Mouse (Mus musculus) midbrain, embryonic 16.5 days (tissue): Measurements from ENCODE around the gene Dhtkd1. TPM values are rescaled to one million over a fixed set of nuclear protein-coding genes. Genes with fewer than 3 reads are reported as not detected.

Source experiments
- ATAC-seq: fragments of 200-750 bp; cut with Nextera tagmentation; 2 replicates; pipeline ENCODE4 v1.8.0; 2017; ENCODE audit warnings: moderate TSS enrichment
- H3K27ac ChIP-seq: fragments of 300-500 bp; sonication (generic); 2 replicates; pipeline ENCODE4 v1.5.1; 2014; ENCODE audit warnings: mild to moderate bottlenecking, low read length, mixed read lengths
- H3K27me3 ChIP-seq: fragments of 300-500 bp; sonication (generic); 2 replicates; pipeline ENCODE4 v1.6.1; 2014; ENCODE audit warnings: low read depth, low read length, mixed read lengths; ENCODE audit not compliant: control insufficient read depth, insufficient read depth
- H3K36me3 ChIP-seq: fragments of 300-500 bp; sonication (generic); 2 replicates; pipeline ENCODE4 v1.6.1; 2014; ENCODE audit warnings: mild to moderate bottlenecking, low read length, moderate library complexity, mixed read lengths; ENCODE audit not compliant: control insufficient read depth, insufficient read depth
- H3K4me1 ChIP-seq: fragments of 300-500 bp; sonication (generic); 2 replicates; pipeline ENCODE4 v1.6.1; 2014; ENCODE audit warnings: mild to moderate bottlenecking, low read length, mixed read lengths; ENCODE audit not compliant: control insufficient read depth, insufficient read depth
- H3K4me2 ChIP-seq: fragments of 300-500 bp; sonication (generic); 2 replicates; pipeline ENCODE4 v1.6.1; 2014; ENCODE audit warnings: mild to moderate bottlenecking, low read length, mixed read lengths
- H3K4me3 ChIP-seq: fragments of 300-500 bp; sonication (generic); 2 replicates; pipeline ENCODE4 v1.5.1; 2014; ENCODE audit warnings: low read depth, mild to moderate bottlenecking, low read length, moderate library complexity, mixed read lengths
- H3K9ac ChIP-seq: fragments of 300-500 bp; sonication (generic); 2 replicates; pipeline ENCODE4 v1.6.1; 2014; ENCODE audit warnings: low read depth, low read length, mixed read lengths
- H3K9me3 ChIP-seq: fragments of 300-500 bp; sonication (generic); replicated peaks from 2 replicates; pipeline ENCODE4 v1.6.1; 2014; ENCODE audit warnings: mild to moderate bottlenecking, low read length, mixed read lengths; ENCODE audit not compliant: control insufficient read depth, poor library complexity, severe bottlenecking
- WGBS: fragments of 180-500 bp; shearing (Covaris S2); extraction: QIAGEN DNeasy Blood & Tissue Kit; methylation state at CpG from one replicate; pipeline ENCODE4 v1.1.7; 2014; 5-methylcytosine and 5-hydroxymethylcytosine counted together
- polyA plus RNA-seq: library from polyadenylated mRNA; unstranded; fragments of >200 nt; fragmentation: Nextera tagmentation; extraction: Ambion mirVana; gene quantifications from 2 replicates; pipeline ENCODE4 v1.2.1, GENCODE M21; 2015

The Dhtkd1 gene
- polyA plus RNA-seq, 1 experiment from 2014 or later = 9.3 TPM

DNA sequence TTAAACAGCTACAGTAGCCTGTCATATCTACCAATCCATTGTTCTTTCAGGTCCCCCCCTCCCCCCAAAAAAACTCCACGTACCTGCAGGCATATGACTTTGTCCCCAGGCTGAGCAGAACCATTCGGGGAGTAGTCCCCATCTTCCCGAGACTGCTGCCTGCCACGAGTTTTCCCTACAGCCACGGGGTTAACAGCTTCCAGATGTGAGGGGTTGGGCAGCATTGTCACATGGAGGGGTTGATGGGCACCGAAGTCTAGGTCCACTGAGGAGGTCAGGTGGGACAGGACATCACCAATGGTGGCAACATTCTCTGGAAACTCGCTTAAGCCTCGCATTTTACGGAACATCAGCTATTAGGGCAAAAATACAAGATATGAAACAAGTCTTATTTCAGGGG lies 18.8 kb downstream of the Dhtkd1 start:
- Histone ChIP-seq H3K4me1 (no peaks in the 10 kb centered on the region), H3K4me2 (no peak overlapping the region), H3K27ac (no peak overlapping the region), H3K4me3 (no peak overlapping the region), H3K9ac (no peak overlapping the region), H3K27me3 (no peaks in the 10 kb centered on the region), H3K36me3 (peaks cover 28% of the 10 kb centered on the region), H3K9me3 (no peaks in the 10 kb centered on the region)
- no peak for ATAC-seq
- WGBS = 87% methylated on average over 9 of the region's 9 CpGs

DNA sequence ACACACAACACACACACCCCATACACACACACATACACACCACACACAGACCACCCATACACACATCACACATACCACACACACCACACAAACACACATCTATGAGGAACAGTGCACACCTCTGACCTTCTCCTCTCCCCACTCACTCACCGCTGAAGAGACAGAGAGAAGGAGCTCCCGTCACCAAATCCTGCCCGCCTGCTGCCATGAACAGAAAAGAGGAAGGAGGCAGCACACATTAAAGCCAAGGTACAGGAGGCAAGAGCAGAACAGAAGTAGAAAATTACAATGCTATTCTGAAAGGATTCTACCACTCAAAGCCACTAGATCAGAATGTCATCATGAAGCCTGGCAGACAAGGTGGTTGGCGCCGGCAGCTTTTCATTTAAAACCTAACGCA lies 19.8 kb downstream of the Dhtkd1 start:
- Histone ChIP-seq H3K4me1 (no peaks in the 10 kb centered on the region), H3K27ac (no peak overlapping the region), H3K9me3 (no peaks in the 10 kb centered on the region), H3K9ac (no peak overlapping the region), H3K4me3 (no peak overlapping the region), H3K4me2 (no peak overlapping the region), H3K36me3 (peaks cover 29% of the 10 kb centered on the region), H3K27me3 (no peaks in the 10 kb centered on the region)
- ATAC-seq = no peak
- 90% methylated on average over 6 of the region's 6 CpGs for WGBS

DNA sequence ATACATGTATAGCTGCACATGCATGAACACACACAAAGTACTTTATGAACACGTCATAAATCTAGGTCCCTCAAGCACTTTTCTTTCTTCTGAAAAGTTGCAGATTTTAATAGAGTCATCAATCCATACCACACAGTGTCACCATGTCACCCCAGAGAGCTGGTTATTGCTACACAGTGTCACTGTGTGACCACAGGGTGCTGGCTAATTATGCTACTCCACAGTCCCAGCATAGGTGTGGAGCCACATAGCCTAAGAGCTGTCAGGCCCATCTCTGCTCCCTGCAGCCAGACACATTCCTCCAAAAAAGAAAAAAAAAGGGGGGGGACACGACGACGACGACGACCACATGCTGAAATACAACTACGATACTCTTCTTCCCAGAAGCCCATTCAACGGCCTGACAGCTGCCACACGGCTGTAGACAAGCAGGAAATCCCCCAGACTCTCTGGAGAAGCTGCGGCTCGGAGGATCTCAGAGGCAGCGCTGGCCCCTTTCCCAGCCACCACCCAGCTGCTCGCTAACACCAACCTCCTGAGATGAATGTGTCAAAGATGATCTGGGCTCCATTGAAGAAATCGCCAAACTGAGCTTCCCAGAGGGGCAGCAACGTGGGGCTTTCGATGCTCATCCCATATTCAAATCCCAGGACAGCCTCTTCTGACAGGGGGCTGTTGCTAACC lies 31.2 kb downstream of the Dhtkd1 start:
- Histone ChIP-seq H3K4me3 (no peak overlapping the region), H3K27me3 (no peaks in the 10 kb centered on the region), H3K4me1 (no peaks in the 10 kb centered on the region), H3K9ac (no peak overlapping the region), H3K36me3 (peaks cover 3% of the 10 kb centered on the region), H3K27ac (no peak overlapping the region), H3K9me3 (no peaks in the 10 kb centered on the region), H3K4me2 (no peak overlapping the region)
- ATAC-seq = no peak
- WGBS = 43% methylated on average over 16 of the region's 16 CpGs

DNA sequence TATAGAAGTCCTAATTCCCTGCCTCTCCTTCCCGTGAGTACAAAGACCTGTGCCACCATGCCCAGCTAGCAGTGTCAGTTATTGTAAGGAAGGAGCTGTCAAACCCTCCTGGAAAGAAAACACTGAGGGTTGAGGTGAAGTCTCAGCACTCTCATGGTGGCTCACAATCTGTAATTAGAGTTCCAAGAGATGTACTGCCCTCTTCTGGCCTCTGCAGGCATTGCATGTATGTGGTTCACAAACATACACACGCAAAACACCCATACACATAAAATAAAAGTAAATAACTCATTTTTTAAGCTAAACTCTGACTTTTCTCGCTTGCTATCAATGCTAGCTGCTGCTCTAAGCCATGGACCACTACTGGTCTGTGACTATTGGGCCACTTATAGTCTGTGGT lies 36.0 kb downstream of the Dhtkd1 start:
- 52% methylated on average over 3 of the region's 3 CpGs for WGBS
- Histone ChIP-seq H3K4me1 (no peaks in the 10 kb centered on the region), H3K27ac (no peak overlapping the region), H3K4me2 (no peak overlapping the region), H3K27me3 (no peaks in the 10 kb centered on the region), H3K4me3 (no peak overlapping the region), H3K9me3 (no peaks in the 10 kb centered on the region), H3K36me3 (peaks cover 7% of the 10 kb centered on the region), H3K9ac (no peak overlapping the region)
- ATAC-seq = no peak

DNA sequence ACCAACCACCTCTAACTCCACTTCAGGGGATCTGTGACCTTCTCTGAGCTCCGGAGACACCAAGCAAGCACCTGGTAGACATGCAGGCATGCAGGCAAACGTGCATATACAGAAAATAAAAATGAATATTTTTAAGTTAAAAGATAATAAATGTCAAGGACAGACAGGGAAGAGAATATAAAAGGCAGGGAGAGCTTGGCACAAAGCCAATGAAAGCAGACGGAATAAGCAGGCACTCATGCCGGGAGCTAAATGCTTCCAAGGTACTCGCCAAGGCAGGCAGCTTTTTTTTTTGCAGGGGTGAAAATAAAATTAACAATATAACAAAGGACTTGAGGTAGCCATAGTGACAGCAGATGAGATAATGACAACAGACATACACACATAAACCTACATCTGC lies 36.5 kb downstream of the Dhtkd1 start:
- no peak for ATAC-seq
- no peak overlapping the region for H3K4me3 ChIP-seq
- no peaks in the 10 kb centered on the region for H3K27me3 ChIP-seq
- no peak overlapping the region for H3K27ac ChIP-seq
- H3K36me3 ChIP-seq = peaks cover 7% of the 10 kb centered on the region
- 43% methylated on average over 5 of the region's 5 CpGs for WGBS
- H3K4me1 ChIP-seq = no peaks in the 10 kb centered on the region
- H3K9ac ChIP-seq = no peak overlapping the region
- H3K9me3 ChIP-seq = no peaks in the 10 kb centered on the region
- H3K4me2 ChIP-seq = no peak overlapping the region

DNA sequence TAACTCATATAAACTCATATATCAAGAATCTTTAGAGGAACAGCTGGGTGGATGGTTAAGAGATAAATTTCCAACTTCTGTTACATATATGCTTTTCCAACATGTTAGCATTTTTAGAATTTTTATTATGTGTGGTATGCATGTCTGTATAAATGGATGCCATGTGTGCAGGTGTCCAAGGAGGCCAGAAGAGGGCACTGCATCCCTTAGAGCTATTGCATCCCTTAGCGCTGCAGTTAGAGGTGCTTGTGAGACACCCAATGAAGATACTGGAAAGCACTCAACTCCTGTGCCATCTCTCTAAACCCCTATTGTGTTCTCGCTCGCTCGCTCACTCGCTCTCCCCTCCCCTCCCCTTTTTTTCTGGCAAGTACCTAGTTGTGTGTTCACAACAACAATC lies 42.4 kb downstream of the Dhtkd1 start:
- Histone ChIP-seq H3K4me3 (no peak overlapping the region), H3K27ac (no peak overlapping the region), H3K27me3 (no peaks in the 10 kb centered on the region), H3K4me2 (no peak overlapping the region), H3K4me1 (no peaks in the 10 kb centered on the region; the same call in 1 of the 2 replicates), H3K9me3 (no peaks in the 10 kb centered on the region), H3K9ac (no peak overlapping the region), H3K36me3 (peaks cover 11% of the 10 kb centered on the region)
- 63% methylated on average over 5 of the region's 5 CpGs for whole genome bisulfite sequencing
- ATAC-seq = no peak

DNA sequence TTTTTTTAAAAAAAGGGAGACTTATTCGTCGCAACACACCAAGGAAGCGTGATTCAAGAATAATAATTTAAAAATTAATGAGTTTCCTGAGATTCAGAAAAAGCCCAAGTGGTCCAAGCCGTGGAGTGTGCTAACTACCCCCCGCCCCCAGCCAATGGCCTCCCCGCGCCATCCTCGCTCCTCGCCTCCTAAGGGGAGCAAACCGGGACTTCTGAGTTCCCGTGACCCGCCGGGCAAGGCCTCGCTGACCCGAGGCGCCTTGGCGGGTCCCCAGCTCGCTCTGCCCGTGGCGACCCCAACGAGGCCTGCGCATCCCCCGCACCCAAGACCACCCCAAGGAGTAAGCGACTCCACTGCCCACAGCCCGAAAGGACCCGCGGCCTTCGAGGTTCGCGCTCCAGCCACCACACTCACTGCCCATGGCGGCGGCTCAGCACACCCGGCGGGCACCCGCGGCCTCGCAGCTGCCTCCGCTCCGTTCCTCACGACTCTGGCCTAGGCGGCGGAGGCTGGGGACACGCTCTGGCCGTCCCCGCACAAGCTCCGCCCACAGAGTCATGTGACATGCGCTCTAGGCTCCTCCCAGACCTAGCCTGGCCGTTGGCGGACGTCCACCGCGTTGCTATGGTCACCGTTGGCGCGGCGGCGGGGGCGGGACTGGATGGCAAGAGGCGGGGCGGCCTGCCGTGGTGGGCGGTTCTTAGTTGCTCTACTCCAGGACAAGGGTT lies 47.6 kb downstream of the Dhtkd1 start, which contains the start of gene Sec61a2:
Sec61a2 (minus strand) TSS at position 590 of the 728 bp plus-strand sequence.
- peak; percentile 99 for ATAC-seq
- 1% methylated on average over 59 of the region's 62 CpGs for WGBS
- peaks cover 6% of the 10 kb centered on the region; the same call in 1 of the 2 replicates for H3K36me3 ChIP-seq

DNA sequence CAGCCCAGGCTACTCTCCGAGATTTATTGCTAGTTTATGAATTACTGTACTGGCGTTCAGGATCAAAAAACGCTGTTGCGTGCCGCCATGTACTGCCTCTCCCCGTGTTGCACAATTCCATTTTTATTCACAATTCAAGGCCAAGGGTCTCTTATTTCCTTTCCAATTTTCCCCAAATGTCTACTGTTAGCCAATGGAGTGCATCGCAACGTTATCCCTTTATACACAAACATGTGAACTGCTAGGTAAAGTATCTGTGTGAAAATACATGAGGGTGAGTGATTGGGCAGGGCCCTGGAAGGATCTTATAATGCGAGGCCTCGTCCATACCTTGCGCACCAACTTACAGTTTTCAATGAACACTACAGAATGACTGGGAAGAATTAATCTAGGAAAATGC lies 48.3 kb downstream of the Dhtkd1 start:
- ATAC-seq = peak; percentile 41; the same call in 1 of the 2 replicates
- H3K4me1 ChIP-seq = peaks cover 13% of the 10 kb centered on the region
- H3K27me3 ChIP-seq = no peaks in the 10 kb centered on the region
- peak overlapping the region; percentile 95 for H3K9ac ChIP-seq
- peak overlapping the region; percentile 66 for H3K4me2 ChIP-seq
- peaks cover 6% of the 10 kb centered on the region; the same call in 1 of the 2 replicates for H3K36me3 ChIP-seq
- WGBS = 45% methylated on average over 11 of the region's 11 CpGs
- H3K27ac ChIP-seq = no peak overlapping the region
- H3K4me3 ChIP-seq = peak overlapping the region; percentile 94
- no peaks in the 10 kb centered on the region for H3K9me3 ChIP-seq

More for the DNA sequence above, 47.6 kb downstream of the Dhtkd1 start, which contains the start of gene Sec61a2:
- H3K4me1 ChIP-seq = peaks cover 9% of the 10 kb centered on the region
- H3K9me3 ChIP-seq = no peaks in the 10 kb centered on the region
- peak within 1 kb of the TSS; percentile 94 for H3K4me3 ChIP-seq
- H3K4me2 ChIP-seq = peak within 1 kb of the TSS; percentile 66
- H3K27me3 ChIP-seq = no peaks in the 10 kb centered on the region
- H3K27ac ChIP-seq = peak within 1 kb of the TSS; percentile 84
- peak within 1 kb of the TSS; percentile 95 for H3K9ac ChIP-seq

DNA sequence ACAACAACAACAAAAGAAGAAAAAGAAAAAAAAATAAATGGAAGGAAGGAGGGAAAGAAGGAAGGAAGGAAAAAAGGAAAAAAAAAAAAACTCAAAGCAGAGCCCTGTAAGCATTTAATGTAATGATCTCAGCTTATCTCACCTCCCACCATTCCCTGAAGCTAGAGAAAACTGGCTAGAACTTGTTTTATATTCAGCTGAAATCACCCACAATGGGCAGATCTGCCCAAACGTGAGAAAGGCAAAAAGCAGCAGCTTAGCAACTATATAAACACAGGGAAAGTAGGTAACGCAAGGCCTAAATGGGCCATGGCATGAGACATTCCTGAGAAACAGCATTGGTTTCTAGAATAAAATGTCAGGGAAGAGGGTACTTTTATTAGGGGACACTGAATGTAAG lies 53.2 kb downstream of the Dhtkd1 start:
- Histone ChIP-seq H3K4me3 (no peak overlapping the region), H3K4me2 (no peak overlapping the region), H3K4me1 (peaks cover 13% of the 10 kb centered on the region), H3K27ac (no peak overlapping the region), H3K9ac (no peak overlapping the region), H3K9me3 (no peaks in the 10 kb centered on the region), H3K36me3 (peaks cover 12% of the 10 kb centered on the region; the same call in 1 of the 2 replicates), H3K27me3 (no peaks in the 10 kb centered on the region)
- no peak for ATAC-seq
- 67% methylated on average over 2 of the region's 2 CpGs for WGBS
